Mouse (Mus musculus) kidney, embryonic 16.5 days (tissue): ENCODE data around the gene Ppp1r9a. TPM values are rescaled to one million over a fixed set of nuclear protein-coding genes. Genes with fewer than 3 reads are reported as not detected.
A peak's percentile ranks its signal among the peaks of the same experiment; 100 is the strongest.

Source experiments
- ATAC-seq: fragments of 200-750 bp; cut with Nextera tagmentation; 2 replicates; pipeline ENCODE4 v1.8.0; 2017; ENCODE audit warnings: moderate TSS enrichment; ENCODE audit not compliant: low FRiP score, low TSS enrichment
- H3K27ac ChIP-seq: fragments of 300-500 bp; sonication (generic); 2 replicates; pipeline ENCODE4 v1.5.1; 2014; ENCODE audit warnings: low read length
- H3K27me3 ChIP-seq: fragments of 300-500 bp; sonication (generic); 2 replicates; pipeline ENCODE4 v1.6.1; 2014; ENCODE audit warnings: low read length, control low read depth, mixed read lengths; ENCODE audit not compliant: insufficient read depth
- H3K36me3 ChIP-seq: fragments of 300-500 bp; sonication (generic); 2 replicates; pipeline ENCODE4 v1.6.1; 2014; ENCODE audit warnings: low read length, control low read depth, mixed read lengths; ENCODE audit not compliant: insufficient read depth
- H3K4me1 ChIP-seq: fragments of 300-500 bp; sonication (generic); 2 replicates; pipeline ENCODE4 v1.6.1; 2014; ENCODE audit warnings: low read length, control low read depth, mixed read lengths; ENCODE audit not compliant: insufficient read depth
- H3K4me2 ChIP-seq: fragments of 300-500 bp; sonication (generic); replicated peaks from 2 replicates; pipeline ENCODE4 v1.6.1; 2014; ENCODE audit warnings: low read depth, low read length
- H3K4me3 ChIP-seq: fragments of 300-500 bp; sonication (generic); 2 replicates; pipeline ENCODE4 v1.5.1; 2014; ENCODE audit warnings: mild to moderate bottlenecking, low read length
- H3K9ac ChIP-seq: fragments of 300-500 bp; sonication (generic); replicated peaks from 2 replicates; pipeline ENCODE4 v1.6.1; 2014; ENCODE audit warnings: low read length
- H3K9me3 ChIP-seq: fragments of 300-500 bp; sonication (generic); 2 replicates; pipeline ENCODE4 v1.6.1; 2016; ENCODE audit warnings: low read length, control low read depth
- WGBS: fragments of 180-500 bp; shearing (Covaris S2); extraction: QIAGEN DNeasy Blood & Tissue Kit; methylation state at CpG from one replicate; pipeline ENCODE4 v1.1.7; 2014; 5-methylcytosine and 5-hydroxymethylcytosine counted together
- polyA plus RNA-seq: library from polyadenylated mRNA; unstranded; fragments of >200 nt; fragmentation: Nextera tagmentation; extraction: Ambion mirVana; gene quantifications from 2 replicates; pipeline ENCODE4 v1.2.1, GENCODE M21; 2015

Gene Ppp1r9a
- polyA plus RNA-seq, 1 experiment from 2014 or later, result 14.9 TPM

GRCm38 (mm10) chr6:5119181-5119910 is 216.6 kb downstream of the Ppp1r9a start:
- Histone ChIP-seq H3K9me3 (no peaks in the 10 kb centered on the region), H3K36me3 (peaks cover 3% of the 10 kb centered on the region), H3K4me2 (no peak overlapping the region), H3K27ac (no peak overlapping the region), H3K27me3 (no peaks in the 10 kb centered on the region), H3K9ac (no peak overlapping the region), H3K4me1 (no peaks in the 10 kb centered on the region), H3K4me3 (no peak overlapping the region)
- 82% methylated on average over 15 of the region's 15 CpGs for WGBS
- no peak for ATAC-seq

DNA sequence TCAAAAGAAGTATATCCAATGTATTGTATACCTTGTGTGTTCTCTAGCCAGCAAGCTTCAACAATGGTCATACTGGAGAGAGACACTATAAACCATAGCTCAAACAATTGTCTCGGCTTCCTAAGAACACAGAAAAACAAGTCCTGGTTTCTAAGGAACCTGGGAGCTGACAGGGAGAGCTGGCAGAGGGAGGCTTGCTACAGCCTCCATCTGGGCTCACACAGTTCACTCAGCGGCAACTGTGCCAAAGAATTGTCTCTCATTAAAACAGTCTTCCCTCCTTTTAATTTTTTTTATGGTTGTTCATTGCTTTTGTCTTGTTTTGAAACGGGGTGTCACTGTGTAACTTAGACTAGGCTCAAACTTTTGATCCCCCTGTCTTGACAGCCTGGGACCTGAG is 217.5 kb downstream of the Ppp1r9a start:
- no peaks in the 10 kb centered on the region for H3K9me3 ChIP-seq
- no peak overlapping the region for H3K4me3 ChIP-seq
- no peak overlapping the region for H3K4me2 ChIP-seq
- ATAC-seq, result no peak
- H3K27ac ChIP-seq, result no peak overlapping the region
- H3K27me3 ChIP-seq, result no peaks in the 10 kb centered on the region
- H3K9ac ChIP-seq, result no peak overlapping the region
- peaks cover 3% of the 10 kb centered on the region for H3K36me3 ChIP-seq
- H3K4me1 ChIP-seq, result no peaks in the 10 kb centered on the region
- WGBS, result 52% methylated on average over 3 of the region's 3 CpGs

DNA sequence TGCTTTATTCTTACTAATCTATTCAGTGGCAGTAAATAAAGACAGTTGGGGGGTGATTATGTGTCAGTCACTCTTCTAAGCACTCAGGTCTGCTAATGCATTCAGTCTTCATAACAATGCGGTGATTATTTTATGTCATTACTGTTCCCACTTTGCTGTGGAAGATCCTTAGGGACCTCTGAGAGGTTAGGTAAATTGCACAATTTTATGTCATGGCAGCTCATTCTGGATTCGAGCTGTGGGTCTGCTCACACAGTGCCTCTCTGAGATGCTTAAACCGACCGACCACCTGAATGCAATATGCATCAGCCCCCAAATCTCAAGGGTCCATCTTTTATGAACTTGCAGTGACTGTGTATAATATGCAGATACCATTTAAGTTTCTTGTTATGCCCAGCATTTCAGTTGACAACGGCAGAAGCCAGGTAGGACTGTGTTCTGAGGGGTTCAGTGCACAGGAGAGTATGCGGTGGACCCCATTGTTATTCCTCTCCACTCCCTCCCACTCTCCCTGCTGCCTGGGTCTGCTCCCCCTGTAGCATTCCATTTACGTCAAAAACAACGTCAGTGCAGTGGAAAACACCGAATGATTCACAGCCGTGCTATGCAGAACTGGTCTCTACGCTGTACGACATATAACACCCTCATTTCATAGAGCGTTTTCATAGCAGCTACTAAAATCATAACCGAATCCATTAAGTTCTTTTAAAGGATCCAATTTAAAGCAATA is 226.8 kb downstream of the Ppp1r9a start:
- WGBS, result 80% methylated on average over 14 of the region's 14 CpGs

GRCm38 (mm10) chr6:5134986-5135385 is 232.3 kb downstream of the Ppp1r9a start:
- no peak overlapping the region for H3K4me3 ChIP-seq
- peaks cover 11% of the 10 kb centered on the region for H3K4me1 ChIP-seq
- H3K27ac ChIP-seq, result no peak overlapping the region
- no peaks in the 10 kb centered on the region; the same call in 1 of the 2 replicates for H3K36me3 ChIP-seq
- H3K4me2 ChIP-seq, result no peak overlapping the region
- no peak for ATAC-seq
- no peaks in the 10 kb centered on the region for H3K9me3 ChIP-seq
- 59% methylated on average over 6 of the region's 6 CpGs for WGBS
- H3K9ac ChIP-seq, result no peak overlapping the region
- H3K27me3 ChIP-seq, result no peaks in the 10 kb centered on the region

More for the DNA sequence above, 226.8 kb downstream of the Ppp1r9a start:
- no peaks in the 10 kb centered on the region for H3K27me3 ChIP-seq
- H3K36me3 ChIP-seq, result no peaks in the 10 kb centered on the region; the same call in 1 of the 2 replicates
- no peaks in the 10 kb centered on the region for H3K9me3 ChIP-seq
- no peak overlapping the region for H3K4me2 ChIP-seq
- ATAC-seq, result no peak
- H3K4me3 ChIP-seq, result no peak overlapping the region
- H3K9ac ChIP-seq, result no peak overlapping the region
- H3K27ac ChIP-seq, result no peak overlapping the region
- no peaks in the 10 kb centered on the region for H3K4me1 ChIP-seq

DNA sequence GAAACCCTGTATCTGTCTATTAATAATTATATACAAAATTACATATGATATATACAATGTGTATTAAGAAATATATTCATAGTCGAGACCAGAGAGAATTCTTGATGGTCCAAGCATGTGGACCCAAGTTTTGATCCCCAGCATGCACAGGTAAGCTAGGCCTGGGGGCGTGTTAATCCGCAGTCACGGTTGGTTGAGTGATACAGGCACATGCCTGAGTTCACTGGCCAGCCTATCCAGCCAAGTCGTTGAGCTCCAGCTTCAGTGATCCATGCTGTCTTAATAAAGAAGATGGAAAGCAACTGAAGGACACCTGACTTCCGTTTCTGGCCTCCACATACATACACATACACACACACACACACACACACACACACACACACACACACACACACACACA is 233.3 kb downstream of the Ppp1r9a start:
- ATAC-seq, result no peak

GRCm38 (mm10) chr6:5138875-5139631 is 236.3 kb downstream of the Ppp1r9a start:
- Histone ChIP-seq H3K9ac (no peak overlapping the region), H3K9me3 (no peaks in the 10 kb centered on the region), H3K27me3 (no peaks in the 10 kb centered on the region), H3K36me3 (no peaks in the 10 kb centered on the region; the same call in 1 of the 2 replicates), H3K4me3 (no peak overlapping the region), H3K27ac (no peak overlapping the region), H3K4me2 (no peak overlapping the region), H3K4me1 (peaks cover 12% of the 10 kb centered on the region)
- ATAC-seq, result peak; percentile 49; the same call in 1 of the 2 replicates
- WGBS, result 58% methylated on average over 12 of the region's 12 CpGs

More for the DNA sequence above, 233.3 kb downstream of the Ppp1r9a start:
- H3K36me3 ChIP-seq, result no peaks in the 10 kb centered on the region; the same call in 1 of the 2 replicates
- WGBS, result 61% methylated on average over 6 of the region's 6 CpGs
- no peak overlapping the region for H3K27ac ChIP-seq
- H3K4me2 ChIP-seq, result no peak overlapping the region
- H3K9me3 ChIP-seq, result no peaks in the 10 kb centered on the region
- no peak overlapping the region for H3K4me3 ChIP-seq
- H3K9ac ChIP-seq, result no peak overlapping the region
- no peaks in the 10 kb centered on the region for H3K27me3 ChIP-seq
- peaks cover 12% of the 10 kb centered on the region for H3K4me1 ChIP-seq

- ATAC-seq, result peak; percentile 82; the same call in 1 of the 2 replicates
- Histone ChIP-seq H3K27me3 (no peaks in the 10 kb centered on the region), H3K4me3 (no peak overlapping the region), H3K9me3 (no peaks in the 10 kb centered on the region), H3K36me3 (no peaks in the 10 kb centered on the region; the same call in 1 of the 2 replicates), H3K4me2 (no peak overlapping the region), H3K4me1 (peaks cover 14% of the 10 kb centered on the region), H3K27ac (no peak overlapping the region), H3K9ac (no peak overlapping the region)
- WGBS, result 43% methylated on average over 9 of the region's 9 CpGs
These were observed 236.9 kb downstream of the Ppp1r9a start for GRCm38 (mm10) chr6:5139666-5140065.

GRCm38 (mm10) chr6:5147488-5148142 is 244.9 kb downstream of the Ppp1r9a start:
- Histone ChIP-seq H3K4me3 (no peak overlapping the region), H3K4me2 (no peak overlapping the region), H3K9ac (no peak overlapping the region), H3K36me3 (no peaks in the 10 kb centered on the region), H3K9me3 (no peaks in the 10 kb centered on the region), H3K27me3 (no peaks in the 10 kb centered on the region), H3K27ac (no peak overlapping the region), H3K4me1 (peaks cover 21% of the 10 kb centered on the region)
- ATAC-seq, result no peak
- WGBS, result 77% methylated on average over 13 of the region's 13 CpGs

DNA sequence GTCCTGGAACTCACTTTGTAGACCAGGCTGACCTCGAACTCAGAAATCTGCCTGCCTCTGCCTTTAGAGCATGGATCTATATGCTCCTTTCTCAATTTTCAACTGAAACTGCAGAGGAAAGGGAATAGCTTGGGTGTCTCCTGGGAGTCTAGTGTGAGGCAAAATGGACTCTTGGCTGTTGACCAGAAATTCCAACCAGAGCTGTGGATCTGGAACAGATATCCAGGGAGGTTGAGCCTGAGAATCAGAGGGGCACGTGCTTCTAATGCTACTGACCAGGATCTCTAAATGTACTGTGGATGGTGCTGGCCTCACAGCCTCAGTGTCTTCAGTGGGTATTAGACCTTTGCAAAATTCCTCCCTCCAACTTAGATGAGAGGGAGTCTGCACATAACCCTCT is 247.2 kb downstream of the Ppp1r9a start:
- no peak for ATAC-seq
- WGBS, result 78% methylated on average over 2 of the region's 2 CpGs

More for the DNA sequence above, 247.2 kb downstream of the Ppp1r9a start:
- H3K4me2 ChIP-seq, result no peak overlapping the region
- H3K27ac ChIP-seq, result no peak overlapping the region
- H3K9ac ChIP-seq, result no peak overlapping the region
- no peak overlapping the region for H3K4me3 ChIP-seq
- H3K27me3 ChIP-seq, result no peaks in the 10 kb centered on the region
- H3K36me3 ChIP-seq, result no peaks in the 10 kb centered on the region
- H3K9me3 ChIP-seq, result no peaks in the 10 kb centered on the region
- H3K4me1 ChIP-seq, result peaks cover 16% of the 10 kb centered on the region
